Mouse (Mus musculus) forebrain, embryonic 16.5 days (tissue): ENCODE data around the gene Ppp1cc. TPM values are rescaled to one million over a fixed set of nuclear protein-coding genes. Genes with fewer than 3 reads are reported as not detected.
"Not testable (repeated sequence)": the region's sequence is repeated elsewhere in the genome, so short reads cannot be mapped to it uniquely, and the experiment has no call there.

Source experiments
- ATAC-seq: fragments of 200-750 bp; cut with Nextera tagmentation; 2 replicates; pipeline ENCODE4 v1.8.0; 2017; ENCODE audit warnings: mild to moderate bottlenecking, moderate library complexity
- H3K27ac ChIP-seq: fragments of 300-500 bp; sonication (generic); 2 replicates; pipeline ENCODE4 v1.5.1; 2014; ENCODE audit warnings: low read length, control low read depth
- H3K27me3 ChIP-seq: fragments of 300-500 bp; sonication (generic); replicated peaks from 2 replicates; pipeline ENCODE4 v1.6.1; 2014; ENCODE audit warnings: low read length; ENCODE audit not compliant: control insufficient read depth, insufficient read depth
- H3K36me3 ChIP-seq: fragments of 300-500 bp; sonication (generic); 2 replicates; pipeline ENCODE4 v1.6.1; 2014; ENCODE audit not compliant: control insufficient read depth, insufficient read depth
- H3K4me1 ChIP-seq: fragments of 300-500 bp; sonication (generic); replicated peaks from 2 replicates; pipeline ENCODE4 v1.6.1; 2014; ENCODE audit warnings: low read length; ENCODE audit not compliant: control insufficient read depth, insufficient read depth
- H3K4me2 ChIP-seq: fragments of 300-500 bp; sonication (generic); 2 replicates; pipeline ENCODE4 v1.6.1; 2014; ENCODE audit warnings: mild to moderate bottlenecking, low read length, control low read depth
- H3K4me3 ChIP-seq: fragments of 300-500 bp; sonication (generic); replicated peaks from 2 replicates; pipeline ENCODE4 v1.5.1; 2014; ENCODE audit warnings: mild to moderate bottlenecking, low read length, control low read depth
- H3K9ac ChIP-seq: fragments of 300-500 bp; sonication (generic); replicated peaks from 2 replicates; pipeline ENCODE4 v1.6.1; 2014; ENCODE audit warnings: low read depth, low read length, control low read depth
- H3K9me3 ChIP-seq: fragments of 300-500 bp; sonication (generic); 2 replicates; pipeline ENCODE4 v1.6.1; 2016; ENCODE audit warnings: low read length; ENCODE audit not compliant: control insufficient read depth
- WGBS: fragments of 180-500 bp; shearing (Covaris S2); extraction: QIAGEN DNeasy Blood & Tissue Kit; methylation state at CpG from one replicate; pipeline ENCODE4 v1.1.7; 2014; 5-methylcytosine and 5-hydroxymethylcytosine counted together
- polyA plus RNA-seq: library from polyadenylated mRNA; unstranded; fragments of >200 nt; fragmentation: Nextera tagmentation; extraction: Ambion mirVana; gene quantifications from 2 replicates; pipeline ENCODE4 v1.2.1, GENCODE M21; 2015

Ppp1cc gene
- polyA plus RNA-seq, 1 experiment from 2014 or later = 252 TPM

- no peak overlapping the region for H3K27ac ChIP-seq
- no peak overlapping the region for H3K9ac ChIP-seq
- no peak overlapping the region for H3K4me2 ChIP-seq
- no peak overlapping the region for H3K4me3 ChIP-seq
- no peaks in the 10 kb centered on the region for H3K27me3 ChIP-seq
- ATAC-seq = no peak
- peaks cover 22% of the 10 kb centered on the region for H3K36me3 ChIP-seq
- H3K9me3 ChIP-seq = no peaks in the 10 kb centered on the region
- WGBS = 83% methylated on average over 7 of the region's 7 CpGs
- no peaks in the 10 kb centered on the region for H3K4me1 ChIP-seq
These were observed 17.9 kb downstream of the Ppp1cc start for GRCm38 (mm10) chr5:122175961-122176360.

- H3K9ac ChIP-seq = no peak overlapping the region
- no peaks in the 10 kb centered on the region for H3K27me3 ChIP-seq
- no peak overlapping the region for H3K4me2 ChIP-seq
- H3K36me3 ChIP-seq = peaks cover 19% of the 10 kb centered on the region
- no peak overlapping the region for H3K4me3 ChIP-seq
- no peak overlapping the region for H3K27ac ChIP-seq
- no peaks in the 10 kb centered on the region for H3K9me3 ChIP-seq
- ATAC-seq = no peak
- WGBS = 36% methylated on average over 1 of the region's 1 CpGs
- H3K4me1 ChIP-seq = no peaks in the 10 kb centered on the region
These were observed 18.3 kb downstream of the Ppp1cc start for GRCm38 (mm10) chr5:122176398-122176797.

DNA sequence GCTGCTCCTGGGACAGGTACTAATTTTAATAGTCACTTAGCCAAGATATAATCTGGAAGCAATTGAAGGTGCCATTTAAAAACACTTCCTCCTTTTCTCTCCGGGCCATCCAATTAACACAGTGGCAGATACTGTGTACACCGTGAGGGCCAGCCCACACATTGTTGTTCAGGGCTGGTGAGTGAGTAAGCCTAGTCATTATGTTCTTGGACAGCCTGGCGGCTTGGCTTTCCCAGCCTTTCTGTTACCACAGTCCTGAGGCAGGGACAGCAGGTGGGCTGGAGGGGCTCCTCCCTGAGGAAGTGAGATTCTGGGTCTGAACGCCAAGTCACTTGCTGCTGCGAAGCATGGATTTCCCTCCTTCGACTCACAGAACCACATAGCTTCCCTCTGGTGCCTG, 21.6 kb downstream of the Ppp1cc start:
- Histone ChIP-seq H3K9me3 (no peaks in the 10 kb centered on the region), H3K4me3 (no peak overlapping the region), H3K27me3 (no peaks in the 10 kb centered on the region), H3K9ac (no peak overlapping the region), H3K4me2 (no peak overlapping the region), H3K27ac (no peak overlapping the region), H3K36me3 (peaks cover 5% of the 10 kb centered on the region), H3K4me1 (no peaks in the 10 kb centered on the region)
- 37% methylated on average over 6 of the region's 6 CpGs for WGBS
- ATAC-seq = peak; percentile 33; the same call in 1 of the 2 replicates

GRCm38 (mm10) chr5:122184283-122184806, 26.3 kb downstream of the Ppp1cc start:
- H3K4me3 ChIP-seq = no peak overlapping the region
- no peaks in the 10 kb centered on the region for H3K36me3 ChIP-seq
- no peaks in the 10 kb centered on the region for H3K9me3 ChIP-seq
- ATAC-seq = no peak
- H3K4me1 ChIP-seq = no peaks in the 10 kb centered on the region
- 97% methylated on average over 7 of the region's 7 CpGs for WGBS
- H3K27ac ChIP-seq = no peak overlapping the region
- H3K4me2 ChIP-seq = no peak overlapping the region
- no peak overlapping the region for H3K9ac ChIP-seq
- H3K27me3 ChIP-seq = no peaks in the 10 kb centered on the region

DNA sequence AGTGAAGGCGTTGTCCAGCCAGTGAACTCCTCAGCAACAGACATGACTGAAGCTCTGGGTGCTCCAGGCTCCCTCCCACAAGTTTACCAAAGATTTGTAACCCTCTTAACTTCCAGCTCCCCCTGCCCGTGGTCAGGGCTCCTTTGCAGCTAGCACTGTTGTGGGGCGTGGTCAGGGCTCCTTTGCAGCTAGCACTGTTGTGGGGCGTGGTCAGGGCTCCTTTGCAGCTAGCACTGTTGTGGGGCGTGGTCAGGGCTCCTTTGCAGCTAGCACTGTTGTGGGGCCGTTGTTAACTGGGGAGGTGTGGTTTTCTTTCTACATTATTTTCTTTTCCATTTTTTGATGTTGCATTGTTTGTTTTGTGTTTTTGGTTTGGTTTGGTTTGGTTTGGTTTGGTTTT, 26.8 kb downstream of the Ppp1cc start:
- not testable (repeated sequence) for H3K4me1 ChIP-seq, H3K9me3 ChIP-seq, H3K27me3 ChIP-seq, H3K4me2 ChIP-seq, ATAC-seq, H3K27ac ChIP-seq, H3K36me3 ChIP-seq, H3K9ac ChIP-seq, H3K4me3 ChIP-seq
- 97% methylated on average over 6 of the region's 6 CpGs for WGBS

GRCm38 (mm10) chr5:122189115-122189514, 31.0 kb downstream of the Ppp1cc start:
- Histone ChIP-seq H3K9ac (no peak overlapping the region), H3K4me3 (no peak overlapping the region), H3K27ac (no peak overlapping the region), H3K4me1 (no peaks in the 10 kb centered on the region), H3K36me3 (no peaks in the 10 kb centered on the region), H3K27me3 (no peaks in the 10 kb centered on the region), H3K9me3 (no peaks in the 10 kb centered on the region), H3K4me2 (no peak overlapping the region)
- ATAC-seq = no peak
- WGBS = 57% methylated on average over 3 of the region's 3 CpGs

- no peak for ATAC-seq
- Histone ChIP-seq H3K27ac (no peak overlapping the region), H3K9ac (no peak overlapping the region), H3K4me3 (no peak overlapping the region), H3K4me1 (no peaks in the 10 kb centered on the region), H3K4me2 (no peak overlapping the region), H3K9me3 (no peaks in the 10 kb centered on the region), H3K27me3 (no peaks in the 10 kb centered on the region), H3K36me3 (no peaks in the 10 kb centered on the region)
- 63% methylated on average over 7 of the region's 7 CpGs for WGBS
These were observed 32.4 kb downstream of the Ppp1cc start for GRCm38 (mm10) chr5:122190465-122190864.

DNA sequence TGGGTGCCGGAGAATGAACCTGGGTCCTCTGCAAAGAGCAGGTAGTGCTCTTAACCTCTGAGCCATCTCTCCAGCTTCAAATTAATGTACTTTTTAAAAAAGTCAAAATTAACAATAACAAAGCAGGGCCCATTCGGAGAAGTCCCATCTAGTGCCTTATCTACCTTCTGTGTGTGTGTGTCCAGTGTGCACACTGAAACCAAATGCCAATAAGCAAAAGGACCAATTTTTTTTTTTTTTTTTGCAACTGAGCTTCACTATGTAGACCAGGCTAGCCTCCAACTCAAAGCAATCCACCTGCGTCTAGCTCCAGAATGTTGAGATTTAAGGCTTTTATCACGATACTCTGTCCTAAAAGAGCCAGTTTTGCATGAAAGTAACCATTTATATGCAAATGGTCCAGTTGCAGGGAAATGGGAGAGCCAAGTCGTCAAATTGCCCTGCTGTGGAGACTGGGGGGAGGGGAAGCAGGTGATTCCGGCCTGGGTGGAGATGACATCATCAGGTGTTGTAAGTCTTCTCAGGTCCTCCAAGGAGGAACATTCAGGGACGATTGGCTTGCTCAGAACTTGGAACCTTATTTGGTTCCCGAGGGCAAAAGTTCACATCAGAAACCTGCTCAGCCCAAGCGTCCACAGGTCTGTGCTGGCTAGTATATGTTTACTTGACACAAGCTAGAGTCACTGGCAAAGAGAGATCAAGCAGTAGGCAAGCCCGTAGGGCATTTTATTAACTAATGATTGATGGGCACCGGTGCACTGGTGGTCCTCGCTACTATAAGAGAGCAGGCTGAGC, 33.4 kb downstream of the Ppp1cc start:
- H3K4me1 ChIP-seq = no peaks in the 10 kb centered on the region
- no peaks in the 10 kb centered on the region for H3K27me3 ChIP-seq
- no peak overlapping the region for H3K9ac ChIP-seq
- H3K4me3 ChIP-seq = no peak overlapping the region
- H3K4me2 ChIP-seq = no peak overlapping the region
- WGBS = 68% methylated on average over 12 of the region's 12 CpGs
- no peaks in the 10 kb centered on the region for H3K9me3 ChIP-seq
- H3K36me3 ChIP-seq = no peaks in the 10 kb centered on the region
- no peak overlapping the region for H3K27ac ChIP-seq
- no peak for ATAC-seq

DNA sequence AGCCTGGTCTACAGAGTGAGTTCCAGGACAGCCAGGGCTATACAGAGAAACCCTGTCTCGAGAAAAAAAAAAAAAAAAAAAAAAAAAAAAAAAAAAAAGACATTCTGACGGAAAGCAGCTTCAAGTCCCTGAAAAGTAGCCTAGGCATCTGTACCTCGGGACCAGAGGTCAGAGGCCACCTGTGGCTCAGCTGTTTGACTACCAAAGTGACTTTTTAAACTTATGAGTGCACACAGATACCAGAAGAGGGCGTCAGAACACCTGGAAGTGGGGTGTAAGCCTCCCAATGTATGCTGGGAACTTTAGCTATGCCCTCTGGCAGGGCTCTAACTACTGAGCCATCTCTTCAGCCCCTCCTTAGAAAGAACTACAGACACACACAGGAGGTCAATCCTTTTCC, 34.3 kb downstream of the Ppp1cc start:
- Histone ChIP-seq H3K27me3 (no peaks in the 10 kb centered on the region), H3K9ac (no peak overlapping the region), H3K27ac (no peak overlapping the region), H3K4me3 (no peak overlapping the region), H3K4me1 (no peaks in the 10 kb centered on the region), H3K36me3 (no peaks in the 10 kb centered on the region), H3K4me2 (no peak overlapping the region), H3K9me3 (no peaks in the 10 kb centered on the region)
- whole genome bisulfite sequencing = 68% methylated on average over 3 of the region's 4 CpGs
- ATAC-seq = no peak
